Mouse (Mus musculus) forebrain, postnatal 0 days (tissue): ENCODE data around the gene Gria2. TPM values are rescaled to one million over a fixed set of nuclear protein-coding genes. Genes with fewer than 3 reads are reported as not detected.

Experiments used
- ATAC-seq: fragments of 200-750 bp; cut with Nextera tagmentation; 2 replicates; pipeline ENCODE4 v1.8.0; 2017; ENCODE audit warnings: mild to moderate bottlenecking, moderate library complexity
- DNase-seq: peaks from one replicate; pipeline ENCODE4 v3.0.0-alpha.2; 2015
- H3K27ac ChIP-seq: fragments of 300-500 bp; sonication (generic); 2 replicates; pipeline ENCODE4 v1.5.1; 2014; ENCODE audit warnings: low read depth, mild to moderate bottlenecking, antibody characterized with exemption, low read length, moderate library complexity, mixed read lengths
- H3K27me3 ChIP-seq: fragments of 300-500 bp; sonication (generic); 2 replicates; pipeline ENCODE4 v1.6.1; 2014; ENCODE audit warnings: mild to moderate bottlenecking, low read length, mixed read lengths; ENCODE audit not compliant: insufficient read depth
- H3K36me3 ChIP-seq: fragments of 300-500 bp; sonication (generic); 2 replicates; pipeline ENCODE4 v1.6.1; 2014; ENCODE audit warnings: mild to moderate bottlenecking, moderate library complexity; ENCODE audit not compliant: insufficient read depth
- H3K4me1 ChIP-seq: fragments of 300-500 bp; sonication (generic); 2 replicates; pipeline ENCODE4 v1.6.1; 2014; ENCODE audit warnings: antibody characterized with exemption; ENCODE audit not compliant: insufficient read depth
- H3K4me2 ChIP-seq: fragments of 300-500 bp; sonication (generic); 2 replicates; pipeline ENCODE4 v1.6.1; 2014; ENCODE audit warnings: low read depth, mild to moderate bottlenecking, moderate library complexity
- H3K4me3 ChIP-seq: fragments of 300-500 bp; sonication (generic); 2 replicates; pipeline ENCODE4 v1.5.1; 2014; ENCODE audit warnings: low read depth, low read length, mixed read lengths
- H3K9ac ChIP-seq: fragments of 300-500 bp; sonication (generic); 2 replicates; pipeline ENCODE4 v1.6.1; 2014; ENCODE audit warnings: mild to moderate bottlenecking
- H3K9me3 ChIP-seq: fragments of 300-500 bp; sonication (generic); 2 replicates; pipeline ENCODE4 v1.6.1; 2016; ENCODE audit warnings: low read length
- CTCF ChIP-seq: sonication (generic); IDR thresholded peaks from 2 replicates; pipeline ENCODE4 v1.5.1; 2016; ENCODE audit warnings: antibody characterized with exemption, control low read depth, low read depth
- WGBS: fragments of 180-500 bp; shearing (Covaris S2); extraction: QIAGEN DNeasy Blood & Tissue Kit; methylation state at CpG from one replicate; pipeline ENCODE4 v1.1.7; 2014; 5-methylcytosine and 5-hydroxymethylcytosine counted together
- polyA plus RNA-seq: library from polyadenylated mRNA; unstranded; fragments of >200 nt; fragmentation: Nextera tagmentation; extraction: Ambion mirVana; gene quantifications from 2 replicates; pipeline ENCODE4 v1.2.1, GENCODE M21; 2015
- total RNA-seq: library from RNA; depleted of rRNA; stranded (reverse); fragments of >200 nt; gene quantifications from 2 replicates; pipeline ENCODE4 v1.2.3, GENCODE M21; 2014

Gria2 gene
- total and polyA plus RNA-seq, 2 experiments from 2014 or later, result 159 to 308 TPM

DNA sequence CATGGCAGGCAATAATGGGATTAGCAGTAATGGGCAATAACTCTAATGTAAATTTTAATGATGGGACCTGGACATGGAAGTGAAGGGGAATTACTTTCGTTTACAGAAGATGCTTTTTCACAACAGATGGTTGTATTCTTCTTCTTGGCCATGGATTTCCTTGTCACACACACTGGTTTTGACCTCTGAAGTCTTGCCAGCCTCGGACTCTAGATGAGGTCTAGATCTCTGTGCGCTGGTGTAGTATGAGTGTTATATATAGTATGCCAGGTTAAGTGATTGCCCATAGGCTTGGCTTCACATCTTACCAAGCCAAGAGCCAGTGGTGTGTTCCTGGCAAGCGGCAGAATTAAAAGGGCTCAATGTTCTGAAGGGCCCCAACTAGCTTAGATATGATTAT is 43.7 kb downstream of the Gria2 start:
- no peaks in the 10 kb centered on the region for H3K27me3 ChIP-seq
- no peak for DNase-seq
- H3K27ac ChIP-seq, result no peak overlapping the region
- WGBS, result 89% methylated on average over 4 of the region's 4 CpGs
- no peaks in the 10 kb centered on the region for H3K9me3 ChIP-seq
- H3K4me2 ChIP-seq, result no peak overlapping the region
- no peak for ATAC-seq
- H3K4me1 ChIP-seq, result no peaks in the 10 kb centered on the region
- no peaks in the 10 kb centered on the region for H3K36me3 ChIP-seq
- no peak for TF ChIP-seq CTCF
- H3K4me3 ChIP-seq, result no peak overlapping the region
- H3K9ac ChIP-seq, result no peak overlapping the region

DNA sequence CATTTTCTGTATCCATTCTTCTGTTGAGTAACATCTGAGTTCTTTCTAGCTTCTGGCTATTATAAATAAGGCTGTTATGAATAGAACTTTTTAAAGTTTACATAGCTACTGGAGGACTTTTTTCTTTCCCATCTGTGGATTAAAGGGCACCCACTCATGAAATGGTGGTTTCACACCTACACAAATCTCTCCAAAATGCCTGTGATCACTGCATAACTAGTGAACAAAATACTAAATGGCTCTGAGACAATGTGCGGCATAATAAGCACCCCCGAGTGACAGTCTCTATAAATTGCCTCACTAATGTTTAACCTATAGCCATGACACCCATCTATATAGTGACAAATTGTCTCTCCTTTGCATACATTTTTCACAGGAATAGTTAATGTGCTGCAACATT is 44.3 kb downstream of the Gria2 start:
- Histone ChIP-seq H3K9ac (no peak overlapping the region), H3K9me3 (no peaks in the 10 kb centered on the region), H3K4me3 (no peak overlapping the region), H3K27me3 (no peaks in the 10 kb centered on the region), H3K27ac (no peak overlapping the region), H3K36me3 (no peaks in the 10 kb centered on the region), H3K4me1 (no peaks in the 10 kb centered on the region), H3K4me2 (no peak overlapping the region)
- DNase-seq (no peak), ATAC-seq (no peak)
- 93% methylated on average over 2 of the region's 2 CpGs for WGBS
- TF ChIP-seq CTCF, result no peak

DNA sequence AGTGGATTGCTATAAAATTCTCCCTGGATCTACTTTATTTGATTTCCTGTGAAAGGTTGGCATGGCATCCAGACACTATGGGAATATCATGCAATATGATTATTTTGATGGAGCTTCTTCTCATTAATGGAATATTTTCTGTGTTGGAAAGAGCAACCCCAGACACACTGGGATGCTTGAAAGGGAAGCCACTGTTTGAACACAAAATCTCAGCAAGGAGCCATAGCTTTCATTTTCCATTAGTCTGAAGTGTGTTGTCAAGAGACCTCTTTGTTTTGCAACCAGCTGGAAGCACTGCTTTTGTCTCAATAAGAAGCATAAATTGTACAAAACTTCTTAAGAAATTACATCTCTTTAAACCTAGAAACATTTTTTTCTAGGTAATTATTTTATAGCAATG is 51.8 kb downstream of the Gria2 start:
- no peak overlapping the region for H3K27ac ChIP-seq
- H3K4me1 ChIP-seq, result no peaks in the 10 kb centered on the region
- no peaks in the 10 kb centered on the region for H3K36me3 ChIP-seq
- no peak for DNase-seq
- no peak for ATAC-seq
- no peak overlapping the region for H3K4me2 ChIP-seq
- no peak overlapping the region for H3K4me3 ChIP-seq
- TF ChIP-seq CTCF, result no peak
- no peaks in the 10 kb centered on the region for H3K9me3 ChIP-seq
- no peak overlapping the region for H3K9ac ChIP-seq
- no peaks in the 10 kb centered on the region for H3K27me3 ChIP-seq

DNA sequence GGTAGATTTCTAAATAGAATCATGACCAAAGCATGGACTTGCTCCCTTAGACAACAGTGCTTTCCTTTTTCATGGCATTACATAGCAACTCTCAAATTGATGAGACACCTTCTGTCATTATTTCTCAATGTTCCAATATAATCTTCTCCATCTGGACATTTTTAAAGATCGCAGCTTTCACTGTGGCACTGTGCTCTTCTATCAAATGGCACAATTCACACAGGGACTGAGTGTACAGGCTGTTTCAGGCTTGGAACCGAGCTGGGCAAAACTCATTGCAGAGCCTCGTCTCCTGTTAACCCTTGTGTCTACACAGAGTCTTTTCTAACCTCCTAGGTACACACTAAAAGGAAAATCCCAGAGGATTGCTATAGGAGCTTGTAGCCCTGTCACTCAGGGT is 77.4 kb downstream of the Gria2 start:
- 35% methylated on average over 3 of the region's 3 CpGs for WGBS
- H3K27ac ChIP-seq, result no peak overlapping the region
- DNase-seq, result peak; percentile 35

DNA sequence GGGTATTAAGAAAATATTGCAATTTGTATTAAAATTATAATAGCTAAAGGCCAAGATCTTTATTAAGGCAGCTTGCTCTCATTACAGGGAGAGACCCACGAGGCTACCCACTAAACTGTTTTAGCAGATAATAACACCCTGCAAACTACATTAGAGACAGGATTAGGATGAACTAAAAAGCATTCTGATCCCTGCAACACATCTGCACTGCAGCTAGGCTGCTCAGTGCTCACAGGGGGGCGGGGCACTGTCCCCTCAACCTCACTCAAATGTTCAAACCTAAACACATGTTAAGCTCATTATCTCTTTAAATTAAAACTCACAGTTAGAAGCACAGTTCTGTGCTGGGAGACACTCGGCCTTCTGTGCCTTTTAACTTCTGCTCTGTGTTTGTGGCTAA is 89.5 kb downstream of the Gria2 start:
- Histone ChIP-seq H3K4me3 (no peak overlapping the region), H3K27ac (no peak overlapping the region), H3K9me3 (no peaks in the 10 kb centered on the region), H3K36me3 (peaks cover 23% of the 10 kb centered on the region), H3K9ac (no peak overlapping the region), H3K27me3 (no peaks in the 10 kb centered on the region), H3K4me1 (no peaks in the 10 kb centered on the region), H3K4me2 (no peak overlapping the region)
- TF ChIP-seq CTCF, result no peak
- DNase-seq (no peak), ATAC-seq (peak; percentile 36; the same call in 1 of the 2 replicates)
- 40% methylated on average over 3 of the region's 3 CpGs for WGBS

More for the DNA sequence above, 77.4 kb downstream of the Gria2 start:
- Histone ChIP-seq H3K4me1 (peaks cover 4% of the 10 kb centered on the region), H3K4me3 (no peak overlapping the region), H3K36me3 (peaks cover 15% of the 10 kb centered on the region), H3K9ac (no peak overlapping the region), H3K27me3 (no peaks in the 10 kb centered on the region), H3K9me3 (no peaks in the 10 kb centered on the region), H3K4me2 (no peak overlapping the region)
- peak; percentile 84 for ATAC-seq
- no peak for TF ChIP-seq CTCF

DNA sequence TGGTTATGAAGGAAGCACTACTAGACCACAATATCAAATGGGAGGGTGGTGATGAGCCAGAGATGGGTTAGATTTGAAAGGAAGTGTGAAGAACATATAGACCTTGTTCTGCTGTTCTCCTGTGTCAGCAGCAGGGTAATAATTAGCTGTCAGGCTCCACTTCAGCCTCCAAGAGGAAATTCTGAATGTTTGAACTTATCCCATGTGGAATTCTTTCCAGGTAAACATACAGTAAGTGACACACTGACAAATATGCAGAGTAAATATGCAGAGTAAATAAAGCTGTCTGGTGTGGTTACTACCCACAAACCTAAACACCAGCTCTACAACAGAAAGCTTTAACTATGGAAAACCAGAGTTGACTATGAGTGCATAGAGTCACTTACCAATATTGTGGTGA is 93.6 kb downstream of the Gria2 start:
- Histone ChIP-seq H3K9me3 (no peaks in the 10 kb centered on the region), H3K27me3 (no peaks in the 10 kb centered on the region), H3K9ac (no peak overlapping the region), H3K4me1 (no peaks in the 10 kb centered on the region), H3K27ac (no peak overlapping the region), H3K4me2 (no peak overlapping the region), H3K36me3 (peaks cover 36% of the 10 kb centered on the region), H3K4me3 (no peak overlapping the region)
- TF ChIP-seq CTCF, result no peak
- ATAC-seq (no peak), DNase-seq (no peak)

DNA sequence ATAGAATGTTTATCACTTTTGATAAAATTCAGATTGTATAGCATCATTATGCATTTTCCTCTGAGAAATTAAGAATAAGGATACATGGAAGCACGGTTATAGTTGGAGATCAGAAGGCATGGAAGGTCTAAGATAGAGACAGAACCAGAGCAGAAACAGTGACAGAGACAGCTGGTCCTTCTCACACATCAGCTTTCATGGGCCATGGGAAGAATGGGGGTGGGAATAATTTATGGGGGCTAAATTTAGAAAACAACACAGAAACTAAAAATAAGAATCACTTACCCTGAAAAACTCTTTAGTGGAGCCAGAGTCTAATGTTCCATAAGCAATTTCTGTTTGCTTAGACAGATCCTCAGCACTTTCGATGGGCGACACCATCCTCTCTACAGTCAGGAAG is 100.5 kb downstream of the Gria2 start:
- whole genome bisulfite sequencing, result 87% methylated on average over 3 of the region's 3 CpGs
- TF ChIP-seq CTCF, result no peak
- no peak for DNase-seq
- peaks cover 15% of the 10 kb centered on the region for H3K36me3 ChIP-seq
- H3K4me3 ChIP-seq, result no peak overlapping the region
- no peak for ATAC-seq
- H3K27me3 ChIP-seq, result no peaks in the 10 kb centered on the region
- H3K9ac ChIP-seq, result no peak overlapping the region
- no peaks in the 10 kb centered on the region for H3K4me1 ChIP-seq
- no peak overlapping the region for H3K4me2 ChIP-seq
- no peaks in the 10 kb centered on the region for H3K9me3 ChIP-seq
- H3K27ac ChIP-seq, result no peak overlapping the region

DNA sequence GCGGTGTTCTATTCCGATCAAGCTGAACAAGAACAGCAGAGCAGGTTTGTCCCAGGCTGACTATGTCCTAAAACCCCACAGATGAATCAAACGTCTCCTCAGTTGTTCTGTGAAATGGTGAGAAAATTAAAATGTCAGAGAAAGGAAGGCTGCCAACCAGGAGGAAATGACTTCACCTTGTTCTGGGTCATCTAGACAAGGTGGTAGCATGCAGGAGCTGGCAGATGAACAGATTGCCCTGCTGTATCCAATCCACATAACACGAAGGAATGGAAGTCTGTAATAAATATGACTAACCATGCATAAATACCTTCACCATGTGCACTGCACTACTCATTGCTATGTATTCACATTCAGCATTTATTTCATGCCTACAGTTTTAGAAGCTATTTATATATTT is 105.1 kb downstream of the Gria2 start:
- TF ChIP-seq CTCF, result no peak
- H3K9me3 ChIP-seq, result no peaks in the 10 kb centered on the region
- WGBS, result 68% methylated on average over 4 of the region's 4 CpGs
- H3K4me1 ChIP-seq, result no peaks in the 10 kb centered on the region
- H3K27ac ChIP-seq, result no peak overlapping the region
- H3K27me3 ChIP-seq, result no peaks in the 10 kb centered on the region
- no peak for DNase-seq
- H3K4me2 ChIP-seq, result no peak overlapping the region
- H3K36me3 ChIP-seq, result peaks cover 9% of the 10 kb centered on the region; the same call in 1 of the 2 replicates
- no peak overlapping the region for H3K4me3 ChIP-seq
- H3K9ac ChIP-seq, result no peak overlapping the region
- ATAC-seq, result no peak
